Mouse (Mus musculus): Measurements from ENCODE around the gene Wdr46.

DNA sequence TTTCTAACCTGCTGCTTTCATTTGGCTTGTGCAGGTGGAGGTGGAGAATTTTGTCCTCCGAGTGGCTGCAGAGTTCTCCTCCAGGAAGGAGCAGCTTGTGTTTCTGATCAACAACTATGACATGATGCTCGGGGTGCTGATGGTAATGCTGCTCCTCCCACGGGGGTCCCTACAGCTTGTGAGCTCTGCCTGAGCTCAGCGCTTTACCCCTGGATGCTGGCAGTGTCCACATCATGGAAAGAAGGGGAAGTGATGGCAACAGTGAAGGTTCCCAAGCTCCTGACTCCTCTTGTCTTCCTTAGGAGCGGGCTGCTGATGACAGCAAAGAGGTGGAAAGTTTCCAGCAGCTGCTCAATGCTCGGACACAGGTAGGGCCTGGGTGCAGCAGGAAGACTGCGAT is 22.4 kb downstream of the Wdr46 start:
- TF ChIP-seq FOSL1 (IDR thresholded peaks at IDR 0.05; ENCODE audit: insufficient read depth, low read length, poor library complexity, severe bottlenecking): no peak
- TF ChIP-seq CTCF (IDR thresholded peaks at IDR 0.05; ENCODE audit: control insufficient read depth, insufficient read depth, insufficient read length): no peak
